Mouse (Mus musculus) stomach, postnatal 0 days (tissue): ENCODE results near the gene Grin2a.

ENCODE experiments used
- CTCF ChIP-seq: IDR thresholded peaks from 2 replicates; pipeline ENCODE4 v1.5.1; 2016; ENCODE audit warnings: antibody characterized with exemption, low read depth, mild to moderate bottlenecking, moderate library complexity
- EP300 ChIP-seq: optimal IDR thresholded peaks from 2 replicates; pipeline ENCODE3; 2016; ENCODE audit warnings: antibody characterized with exemption

DNA sequence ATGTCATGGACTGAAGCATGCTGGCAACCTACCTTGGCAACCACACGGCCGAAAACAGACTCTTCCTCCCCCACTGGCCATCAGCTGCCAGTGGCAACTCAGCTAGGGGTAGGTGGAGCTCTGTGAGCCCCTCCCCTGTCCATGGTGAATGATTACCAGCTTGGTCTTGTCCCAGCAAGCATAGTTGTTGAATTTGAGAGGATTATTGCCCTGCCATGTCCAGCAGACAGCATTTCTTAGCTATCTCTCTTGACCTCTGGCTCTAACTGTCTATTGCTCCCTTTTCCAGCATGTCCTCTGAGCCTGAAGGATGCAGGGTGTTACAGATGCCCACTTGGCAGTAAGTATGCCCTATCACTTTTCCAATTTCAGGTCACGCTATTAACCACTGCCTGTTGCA, 406.9 kb downstream of the Grin2a start:
- TF ChIP-seq CTCF (no peak), EP300 (no peak)
